Mouse (Mus musculus) left cerebral cortex, postnatal 10 days (tissue): ENCODE results near the gene Olfr1031. TPM values are rescaled to one million over a fixed set of nuclear protein-coding genes. Genes with fewer than 3 reads are reported as not detected.
"Not testable (repeated sequence)": the region's sequence is repeated elsewhere in the genome, so short reads cannot be mapped to it uniquely, and the experiment has no call there.

ENCODE experiments used
- DNase-seq, 2 experiments: peaks; one replicate each; pipeline ENCODE4 v3.0.0; 2021 to 2022; ENCODE audit warnings: low spot score in 2 of 2, mixed read lengths in 1 of 2; ENCODE audit errors: extremely low spot score in 1 of 2
- intact Hi-C: fragments of 180-260 bp; cut with DNase I; formaldehyde crosslinking; loops from one replicate; pipeline ENCODE4 v1.15.1; 2025
- total RNA-seq, 2 experiments: library from RNA; stranded (reverse); gene quantifications; 2 replicates each; pipeline ENCODE4 v1.2.3; 2021

Gene Olfr1031
- total RNA-seq: not detected

DNA sequence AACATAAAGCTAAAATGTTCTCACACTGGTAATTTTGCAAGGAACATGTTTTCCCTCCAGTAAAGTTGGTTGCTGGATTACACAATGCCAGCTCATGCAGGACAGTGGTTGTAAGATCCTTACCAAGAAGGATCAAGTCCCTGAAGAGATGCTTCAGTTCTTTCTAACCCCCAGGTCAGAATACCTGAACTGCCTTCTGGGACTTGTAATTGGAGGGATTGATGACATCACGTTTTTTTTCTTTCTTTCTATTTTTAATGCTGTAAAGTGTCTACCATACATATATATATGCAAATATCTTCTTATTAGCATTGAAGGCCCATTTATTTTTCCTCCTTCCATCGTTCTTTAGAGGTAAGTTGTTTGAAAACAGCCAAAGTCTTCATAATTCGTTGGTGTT lies at the start of gene Olfr1031:
Olfr1031 (plus strand) TSS at position 301 of the 400 bp plus-strand sequence.
- no peak for DNase-seq
- intact Hi-C loops: no loop called here

DNA sequence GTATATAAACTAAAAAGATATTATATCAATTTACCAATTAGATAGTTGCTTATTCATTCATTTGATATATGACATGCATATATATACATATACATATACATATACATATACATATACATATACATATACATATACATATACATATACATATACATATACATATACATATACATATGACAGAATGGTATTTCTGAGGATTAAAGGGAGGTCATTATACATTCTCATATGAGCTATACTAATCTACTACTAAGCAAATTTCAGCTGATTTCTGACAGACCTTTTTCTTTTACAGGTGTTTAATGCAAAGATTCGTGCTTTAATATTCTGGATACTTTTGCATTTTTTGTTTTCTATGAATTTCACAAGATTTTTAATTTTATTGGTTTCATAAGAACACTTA lies 40.0 kb upstream of the Olfr1031 start, which contains the start of gene Olfr1028:
Olfr1028 (plus strand) TSS at position 301 of the 400 bp plus-strand sequence.
- intact Hi-C loops: no loop called here
- no peak for DNase-seq

DNA sequence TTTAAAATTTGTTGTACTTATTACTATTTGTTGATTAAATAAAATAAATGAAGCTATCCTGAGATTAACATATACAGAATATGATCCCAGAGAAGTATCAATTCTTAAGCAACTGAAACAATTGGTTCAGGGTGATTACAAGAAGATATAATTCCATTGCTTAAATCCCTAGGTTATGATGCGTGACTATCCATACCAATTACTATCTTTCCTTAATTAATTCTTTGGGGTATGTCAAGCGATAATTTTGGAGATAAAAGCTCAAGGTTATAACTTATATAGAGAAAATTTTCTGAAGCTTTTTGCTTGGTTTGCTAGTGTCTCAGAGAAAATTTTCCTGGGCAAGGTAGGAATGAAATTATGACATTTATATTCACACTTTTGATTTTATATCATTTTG lies 16.5 kb upstream of the Olfr1031 start, which contains the start of gene Olfr1029:
Olfr1029 (plus strand) TSS at position 301 of the 400 bp plus-strand sequence.
- no peak for DNase-seq
- intact Hi-C loops: no loop called here

DNA sequence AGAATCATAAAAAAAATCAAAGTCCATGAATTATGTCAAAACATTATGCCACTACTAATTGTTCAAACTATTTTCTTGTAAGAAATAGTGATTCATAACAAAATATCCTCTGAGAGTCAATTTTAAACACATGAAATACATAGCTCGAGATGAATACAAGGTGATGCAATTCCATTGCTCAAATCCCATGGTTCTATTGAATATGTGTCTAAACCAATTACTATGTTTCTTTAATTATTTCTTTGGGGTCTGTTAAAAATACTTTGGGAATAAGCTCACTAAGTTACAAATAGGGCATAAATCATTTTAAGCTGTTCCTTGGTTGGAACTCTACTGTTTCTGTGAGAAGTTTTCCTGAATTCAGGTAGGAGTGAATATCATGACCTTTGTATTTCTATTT lies 11.1 kb upstream of the Olfr1031 start, which contains the start of gene Olfr1030:
Olfr1030 (plus strand) TSS at position 301 of the 400 bp plus-strand sequence.
- intact Hi-C loops: no loop called here
- DNase-seq: no peak

DNA sequence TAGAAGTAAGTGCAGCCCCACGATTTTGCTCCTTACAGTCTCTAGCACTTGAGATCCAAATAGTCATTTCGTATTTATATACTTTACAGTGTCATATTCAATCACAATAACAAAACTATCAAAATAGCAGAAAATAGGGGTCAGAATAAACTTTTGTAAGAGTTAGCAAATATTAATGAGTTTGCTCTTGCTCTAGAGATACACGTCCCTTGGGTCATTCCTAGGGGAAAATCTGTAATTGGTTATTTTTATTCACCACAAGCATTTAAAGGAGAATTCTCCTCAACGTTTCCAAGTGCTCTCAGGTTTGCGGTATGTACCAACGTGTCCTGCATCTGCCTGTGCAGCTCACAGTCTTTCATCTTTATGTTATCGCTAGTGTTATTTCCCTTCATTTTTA lies 15.1 kb downstream of the Olfr1031 start, which contains the start of gene Olfr1032:
Olfr1032 (plus strand) TSS at position 301 of the 400 bp plus-strand sequence.
- intact Hi-C loops: no loop called here
- DNase-seq: no peak

DNA sequence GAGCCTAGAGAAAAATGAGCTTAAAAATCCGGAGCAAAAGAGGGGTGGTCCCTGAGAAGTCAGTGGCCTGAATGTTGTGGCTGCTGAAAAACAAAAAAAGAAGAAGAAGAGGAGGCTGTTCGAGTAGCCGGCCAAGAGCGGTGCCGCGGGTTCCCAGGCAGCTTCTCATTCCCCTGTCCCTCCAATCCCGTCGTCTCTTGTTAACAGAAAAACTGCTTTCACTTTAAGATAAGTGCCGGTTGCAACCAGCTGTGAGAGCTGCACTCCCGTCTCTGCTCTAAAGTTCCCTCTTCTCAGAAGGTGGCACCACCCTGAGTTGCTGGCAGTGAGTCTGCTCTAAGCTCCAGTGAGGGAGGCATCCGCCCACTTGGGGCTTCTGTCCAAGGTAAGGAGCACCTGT lies 30.3 kb downstream of the Olfr1031 start, which contains the start of gene Olfr1033:
Olfr1033 (plus strand) TSS at position 228 of the 400 bp plus-strand sequence.
- DNase-seq, intact Hi-C loops: not testable (repeated sequence)

DNA sequence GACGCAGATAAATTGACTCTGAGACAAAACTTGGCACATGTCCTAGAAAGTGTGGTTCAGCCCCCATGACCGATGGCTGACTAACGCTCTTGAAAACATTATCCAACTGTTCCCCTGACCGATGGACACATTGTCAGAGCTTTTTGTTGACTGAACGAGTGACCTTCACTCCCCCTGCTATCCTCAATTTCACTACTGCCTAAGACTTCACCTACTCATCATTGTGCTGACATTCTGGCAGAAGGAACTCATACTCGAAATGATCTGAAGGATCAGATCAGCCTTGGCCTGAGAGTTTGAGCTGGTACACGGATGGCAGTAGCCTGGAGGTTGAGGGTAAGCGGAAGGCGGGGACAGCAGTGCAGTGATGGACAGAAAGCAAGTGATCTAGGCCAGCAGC lies 31.4 kb downstream of the Olfr1031 start:
- DNase-seq, intact Hi-C loops: not testable (repeated sequence)

Other genes starting within 250 kb of the Olfr1031 start
- not detected for gene Olfr1012, start 227.5 kb upstream of the Olfr1031 start, total RNA-seq
- not detected for gene Olfr1013, start 223.2 kb upstream of the Olfr1031 start, total RNA-seq
- gene Olfr1014, start 217.6 kb upstream of the Olfr1031 start, total RNA-seq: not detected
- not detected for gene Olfr1015, start 208.3 kb upstream of the Olfr1031 start, total RNA-seq
- gene Olfr1016, start 187.8 kb upstream of the Olfr1031 start, total RNA-seq: not detected
- gene Olfr1018, start 171.8 kb upstream of the Olfr1031 start, total RNA-seq: not detected
- gene Olfr1019, start 144.8 kb upstream of the Olfr1031 start, total RNA-seq: not detected
- gene Olfr1020, start 143.3 kb upstream of the Olfr1031 start, total RNA-seq: not detected
- not detected for gene Olfr1022, start 121.7 kb upstream of the Olfr1031 start, total RNA-seq
- gene Olfr1023, start 104.7 kb upstream of the Olfr1031 start, total RNA-seq: not detected
- gene Olfr1024, start 85.3 kb upstream of the Olfr1031 start, total RNA-seq: not detected
- not detected for gene Olfr1025-ps1, start 75.1 kb upstream of the Olfr1031 start, total RNA-seq
- gene Olfr1026, start 68.7 kb upstream of the Olfr1031 start, total RNA-seq: not detected
- gene Olfr1028, start 39.9 kb upstream of the Olfr1031 start, total RNA-seq: not detected
- gene Olfr1029, start 16.4 kb upstream of the Olfr1031 start, total RNA-seq: not detected
- not detected for gene Olfr1030, start 11.0 kb upstream of the Olfr1031 start, total RNA-seq
- not detected for gene Olfr1032, start 15.2 kb downstream of the Olfr1031 start, total RNA-seq
- not detected for gene Olfr1033, start 30.3 kb downstream of the Olfr1031 start, total RNA-seq
- not detected for gene Olfr1034, start 55.6 kb downstream of the Olfr1031 start, total RNA-seq
- gene Olfr1036, start 83.7 kb downstream of the Olfr1031 start, total RNA-seq: not detected
- not detected for gene Olfr1037, start 97.1 kb downstream of the Olfr1031 start, total RNA-seq
- not detected for gene Olfr1039, start 145.6 kb downstream of the Olfr1031 start, total RNA-seq
- not detected for gene Olfr1040, start 156.4 kb downstream of the Olfr1031 start, total RNA-seq
- gene Olfr1042, start 171.5 kb downstream of the Olfr1031 start, total RNA-seq: not detected
- gene Olfr1043, start 177.2 kb downstream of the Olfr1031 start, total RNA-seq: not detected
- not detected for gene Olfr1044, start 187.5 kb downstream of the Olfr1031 start, total RNA-seq
- gene Olfr52, start 195.4 kb downstream of the Olfr1031 start, total RNA-seq: not detected
- not detected for gene Olfr1045, start 212.7 kb downstream of the Olfr1031 start, total RNA-seq
- not detected for gene Olfr1046, start 229.0 kb downstream of the Olfr1031 start, total RNA-seq
- gene Olfr1047, start 241.1 kb downstream of the Olfr1031 start, total RNA-seq: not detected
- gene Olfr1048, start 250.0 kb downstream of the Olfr1031 start, total RNA-seq: not detected